Mouse (Mus musculus) forebrain, embryonic 12.5 days (tissue): ENCODE measurements around the gene Ren1. TPM values are rescaled to one million over a fixed set of nuclear protein-coding genes. Genes with fewer than 3 reads are reported as not detected.

ENCODE experiments used
- ATAC-seq: fragments of 200-750 bp; cut with Nextera tagmentation; 2 replicates; pipeline ENCODE4 v1.8.0; 2017; ENCODE audit warnings: moderate TSS enrichment; ENCODE audit not compliant: low FRiP score
- H3K27ac ChIP-seq: fragments of 300-500 bp; sonication (generic); 2 replicates; pipeline ENCODE4 v1.5.1; 2016; ENCODE audit warnings: mild to moderate bottlenecking
- H3K27me3 ChIP-seq: fragments of 300-500 bp; sonication (generic); 2 replicates; pipeline ENCODE4 v1.6.1; 2016; ENCODE audit warnings: mild to moderate bottlenecking
- H3K36me3 ChIP-seq: fragments of 300-500 bp; sonication (generic); replicated peaks from 2 replicates; pipeline ENCODE4 v1.6.1; 2016; ENCODE audit warnings: mild to moderate bottlenecking
- H3K4me1 ChIP-seq: fragments of 300-500 bp; sonication (generic); 2 replicates; pipeline ENCODE4 v1.6.1; 2016
- H3K4me2 ChIP-seq: fragments of 300-500 bp; sonication (generic); 2 replicates; pipeline ENCODE4 v1.6.1; 2016; ENCODE audit warnings: mild to moderate bottlenecking, moderate library complexity
- H3K4me3 ChIP-seq: fragments of 300-500 bp; sonication (generic); replicated peaks from 2 replicates; pipeline ENCODE4 v1.5.1; 2016; ENCODE audit warnings: mild to moderate bottlenecking
- H3K9ac ChIP-seq: fragments of 300-500 bp; sonication (generic); 2 replicates; pipeline ENCODE4 v1.6.1; 2016; ENCODE audit warnings: mild to moderate bottlenecking
- H3K9me3 ChIP-seq: fragments of 300-500 bp; sonication (generic); 2 replicates; pipeline ENCODE4 v1.6.1; 2016
- WGBS: fragments of 180-500 bp; shearing (Covaris S2); methylation state at CpG from one replicate; pipeline ENCODE4 v1.1.7; 2016; 5-methylcytosine and 5-hydroxymethylcytosine counted together
- polyA plus RNA-seq: library from polyadenylated mRNA; unstranded; fragments of >200 nt; fragmentation: Nextera tagmentation; extraction: Ambion mirVana; gene quantifications from 2 replicates; pipeline ENCODE4 v1.2.1, GENCODE M21; 2016

Ren1 gene
- not detected in 2 replicates for polyA plus RNA-seq

DNA sequence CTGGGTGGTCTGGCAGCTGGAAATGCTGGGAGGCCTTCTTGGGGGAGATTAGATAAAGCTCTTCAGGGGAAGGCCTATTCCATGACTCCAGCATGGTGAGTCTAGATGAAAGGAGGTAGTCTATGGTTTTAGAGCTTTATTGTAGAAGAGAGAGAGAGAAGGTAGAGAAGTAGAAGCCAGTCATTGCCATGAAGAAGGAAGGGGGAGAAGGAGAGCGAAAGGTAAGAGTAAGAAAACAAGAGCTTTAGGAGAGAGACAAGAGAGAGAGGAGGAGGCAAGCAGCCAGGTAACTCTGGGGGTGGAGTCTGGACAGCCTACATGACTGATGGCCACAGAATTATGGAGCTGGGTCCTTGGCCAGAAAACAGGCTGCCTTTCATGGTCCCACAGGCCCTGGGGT lies at the start of gene Ren1:
TSS of gene Ren1 (plus strand) at position 301 of the 400 bp plus-strand sequence.
- Histone ChIP-seq H3K27me3 (peaks cover 16% of the 10 kb centered on the region), H3K27ac (no peak within 1 kb of the TSS), H3K4me1 (peaks cover 6% of the 10 kb centered on the region), H3K4me3 (no peak within 1 kb of the TSS), H3K36me3 (no peaks in the 10 kb centered on the region), H3K9ac (no peak within 1 kb of the TSS), H3K9me3 (no peaks in the 10 kb centered on the region), H3K4me2 (no peak within 1 kb of the TSS)
- 92% methylated on average over 1 of the region's 1 CpGs for WGBS
- no peak for ATAC-seq

DNA sequence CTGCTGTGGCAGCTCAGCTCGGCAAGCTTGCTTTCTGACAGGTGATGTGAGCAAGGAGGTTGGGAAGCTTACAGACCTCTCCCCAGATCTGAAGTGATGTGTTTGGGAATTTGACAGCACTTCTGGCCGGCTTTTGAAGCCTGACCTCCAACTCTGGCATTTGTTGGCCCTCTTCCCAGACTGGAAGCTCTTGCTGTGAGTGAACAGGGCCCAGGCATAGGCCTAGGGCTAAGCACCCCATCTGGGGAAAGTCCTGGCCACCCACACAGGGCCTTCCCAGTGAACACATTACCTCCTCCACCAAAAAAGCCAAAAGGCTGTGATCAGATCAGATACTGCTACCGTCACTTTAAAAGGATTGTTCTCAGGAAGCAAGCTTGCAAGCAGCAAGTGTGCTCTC lies 47.8 kb upstream of the Ren1 start:
- no peak overlapping the region for H3K4me3 ChIP-seq
- no peak overlapping the region for H3K9ac ChIP-seq
- H3K4me1 ChIP-seq = peaks cover 9% of the 10 kb centered on the region
- WGBS = 46% methylated on average over 3 of the region's 3 CpGs
- H3K9me3 ChIP-seq = no peaks in the 10 kb centered on the region
- H3K27ac ChIP-seq = 0 out of 2 replicates have a peak overlapping the region, but pooled peaks have one; percentile 21
- peaks cover 15% of the 10 kb centered on the region for H3K36me3 ChIP-seq
- no peak for ATAC-seq
- peaks cover 9% of the 10 kb centered on the region; the same call in 1 of the 2 replicates for H3K27me3 ChIP-seq
- no peak overlapping the region for H3K4me2 ChIP-seq

DNA sequence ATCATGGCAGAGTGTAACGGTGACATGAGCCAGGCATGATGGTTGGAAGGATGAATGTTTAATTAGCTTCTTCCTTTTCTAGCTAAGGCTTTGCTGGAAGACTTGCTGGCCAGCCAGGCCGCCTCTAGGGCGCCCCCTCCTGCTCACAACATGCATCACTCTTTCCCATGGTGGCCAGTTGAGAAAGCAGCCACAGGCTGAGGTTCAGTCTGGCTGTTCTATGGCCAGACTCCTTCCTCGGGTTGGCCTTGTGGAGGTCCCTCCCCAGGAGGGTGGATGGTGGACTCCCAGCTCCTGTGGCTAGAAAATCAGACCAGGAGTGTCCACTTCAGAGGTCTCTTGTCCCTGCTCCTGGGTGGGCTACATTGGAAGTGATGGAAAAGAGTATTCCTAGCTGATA lies 43.5 kb upstream of the Ren1 start:
- WGBS = 4% methylated on average over 4 of the region's 4 CpGs
- H3K9ac ChIP-seq = no peak overlapping the region
- no peak overlapping the region for H3K27ac ChIP-seq
- H3K4me3 ChIP-seq = no peak overlapping the region
- no peak overlapping the region for H3K4me2 ChIP-seq
- peak; percentile 58; the same call in 1 of the 2 replicates for ATAC-seq
- H3K4me1 ChIP-seq = peaks cover 10% of the 10 kb centered on the region; the same call in 1 of the 2 replicates
- H3K27me3 ChIP-seq = peaks cover 7% of the 10 kb centered on the region; the same call in 1 of the 2 replicates
- no peaks in the 10 kb centered on the region for H3K36me3 ChIP-seq
- H3K9me3 ChIP-seq = no peaks in the 10 kb centered on the region

DNA sequence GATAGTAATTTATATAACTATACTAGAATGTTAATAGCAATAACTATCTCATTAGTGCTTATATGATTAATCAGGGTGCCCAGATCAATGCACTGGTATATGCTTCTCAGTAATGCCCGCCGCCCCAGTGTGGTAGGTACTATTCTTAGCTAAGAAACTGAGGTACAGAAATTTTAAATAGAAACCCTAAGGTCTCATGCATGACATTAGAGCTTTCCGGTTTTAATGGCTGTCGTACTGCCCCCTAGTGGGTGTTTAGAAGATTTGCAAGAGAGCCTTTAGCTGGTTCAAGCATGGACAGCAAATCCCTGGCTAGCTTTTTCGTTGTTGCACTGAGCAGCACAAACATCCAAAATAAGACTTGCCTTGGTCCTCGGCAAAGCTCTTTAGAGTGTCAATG lies 43.0 kb upstream of the Ren1 start:
- no peaks in the 10 kb centered on the region for H3K36me3 ChIP-seq
- no peak overlapping the region for H3K4me3 ChIP-seq
- no peak overlapping the region for H3K4me2 ChIP-seq
- no peak overlapping the region for H3K9ac ChIP-seq
- H3K4me1 ChIP-seq = peaks cover 15% of the 10 kb centered on the region
- peaks cover 7% of the 10 kb centered on the region; the same call in 1 of the 2 replicates for H3K27me3 ChIP-seq
- no peak overlapping the region for H3K27ac ChIP-seq
- ATAC-seq = peak; percentile 55
- WGBS = 16% methylated on average over 6 of the region's 6 CpGs
- H3K9me3 ChIP-seq = no peaks in the 10 kb centered on the region

DNA sequence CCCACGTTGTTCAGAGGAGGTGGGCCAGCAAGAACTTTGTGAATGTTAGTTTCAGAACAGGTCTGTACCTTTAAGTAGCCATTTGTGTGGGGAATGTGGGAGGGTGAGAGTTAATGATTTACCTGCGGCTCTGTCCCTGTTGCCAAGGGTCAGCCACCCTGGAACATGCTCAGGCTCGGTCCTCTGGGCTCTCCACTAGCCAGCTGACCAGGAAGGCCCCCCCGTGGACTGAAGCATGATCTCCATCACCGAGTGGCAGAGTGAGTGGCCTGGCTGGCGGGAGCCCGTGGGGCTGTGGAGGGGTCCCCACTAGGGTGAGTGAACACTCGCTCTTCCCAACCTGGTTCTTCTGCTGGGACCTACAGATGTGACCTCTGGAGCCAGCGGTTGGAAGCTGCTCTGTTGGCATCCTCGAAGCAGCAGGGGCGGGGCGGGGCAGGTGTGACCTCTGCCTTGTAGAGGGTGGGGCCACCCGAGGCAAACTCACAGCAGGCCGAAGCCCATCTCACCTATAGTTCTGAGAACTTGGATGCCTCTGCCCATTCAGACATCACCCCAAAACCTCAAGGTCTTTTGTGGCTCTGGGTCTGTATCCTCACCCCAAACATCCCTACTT lies 40.5 kb upstream of the Ren1 start, which contains the start of gene Golt1a:
TSS of gene Golt1a (plus strand) at position 149 of the 616 bp plus-strand sequence.
- WGBS = 77% methylated on average over 14 of the region's 14 CpGs
- Histone ChIP-seq H3K4me2 (no peak within 1 kb of the TSS), H3K27ac (no peak within 1 kb of the TSS), H3K4me1 (peaks cover 19% of the 10 kb centered on the region), H3K9ac (no peak within 1 kb of the TSS), H3K9me3 (no peaks in the 10 kb centered on the region), H3K36me3 (no peaks in the 10 kb centered on the region), H3K4me3 (no peak within 1 kb of the TSS), H3K27me3 (peaks cover 12% of the 10 kb centered on the region; the same call in 1 of the 2 replicates)
- ATAC-seq = no peak

DNA sequence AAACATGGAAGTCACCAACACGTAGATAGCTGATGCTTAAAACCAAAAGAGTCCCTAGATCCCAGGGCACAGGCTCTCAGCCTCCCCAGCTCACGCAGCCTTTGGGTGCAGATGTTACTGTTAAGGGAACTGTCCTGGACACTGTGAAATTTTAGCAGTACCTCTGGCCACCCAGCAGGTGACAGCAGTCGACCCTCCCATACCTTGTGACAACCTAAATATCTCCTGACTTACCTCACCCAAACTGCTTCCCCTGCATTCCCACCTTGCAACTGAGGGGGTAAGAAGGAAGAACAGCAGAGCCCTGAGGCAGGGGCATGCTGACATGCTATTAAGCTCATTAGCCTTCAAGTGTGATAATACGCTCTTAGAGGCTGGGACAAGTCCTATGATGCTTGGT lies 39.1 kb upstream of the Ren1 start:
- Histone ChIP-seq H3K4me1 (peaks cover 19% of the 10 kb centered on the region), H3K4me2 (no peak overlapping the region), H3K27ac (no peak overlapping the region), H3K9ac (no peak overlapping the region), H3K9me3 (no peaks in the 10 kb centered on the region), H3K4me3 (no peak overlapping the region), H3K36me3 (no peaks in the 10 kb centered on the region), H3K27me3 (peaks cover 12% of the 10 kb centered on the region; the same call in 1 of the 2 replicates)
- WGBS = 65% methylated on average over 4 of the region's 4 CpGs
- no peak for ATAC-seq

DNA sequence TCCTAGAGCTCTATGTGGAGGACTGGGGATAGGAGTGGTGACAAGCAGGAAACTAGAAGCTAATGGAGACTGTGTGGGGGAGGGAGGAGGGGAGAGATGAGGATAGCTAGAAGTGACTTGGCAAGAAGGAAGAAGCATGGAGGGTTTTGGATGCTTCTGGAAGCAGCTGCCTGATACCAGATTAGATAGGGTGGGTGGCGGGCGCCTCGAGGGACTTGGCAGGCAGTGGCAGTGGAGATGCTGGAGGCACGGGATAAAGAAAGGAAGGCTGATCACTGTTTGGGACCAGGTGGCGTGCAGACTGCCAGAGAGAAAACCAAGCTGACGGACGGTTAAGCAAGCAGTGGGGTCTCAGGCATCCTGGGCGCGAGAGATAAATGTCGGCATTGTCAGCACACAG lies 38.4 kb upstream of the Ren1 start:
- peaks cover 12% of the 10 kb centered on the region; the same call in 1 of the 2 replicates for H3K27me3 ChIP-seq
- H3K4me3 ChIP-seq = no peak overlapping the region
- no peak overlapping the region for H3K4me2 ChIP-seq
- H3K36me3 ChIP-seq = no peaks in the 10 kb centered on the region
- 27% methylated on average over 10 of the region's 10 CpGs for WGBS
- H3K4me1 ChIP-seq = peaks cover 16% of the 10 kb centered on the region
- ATAC-seq = 0 out of 2 replicates have a peak, but pooled peaks have one; percentile 19
- H3K9ac ChIP-seq = no peak overlapping the region
- H3K9me3 ChIP-seq = no peaks in the 10 kb centered on the region
- 0 out of 2 replicates have a peak overlapping the region, but pooled peaks have one; percentile 10 for H3K27ac ChIP-seq

DNA sequence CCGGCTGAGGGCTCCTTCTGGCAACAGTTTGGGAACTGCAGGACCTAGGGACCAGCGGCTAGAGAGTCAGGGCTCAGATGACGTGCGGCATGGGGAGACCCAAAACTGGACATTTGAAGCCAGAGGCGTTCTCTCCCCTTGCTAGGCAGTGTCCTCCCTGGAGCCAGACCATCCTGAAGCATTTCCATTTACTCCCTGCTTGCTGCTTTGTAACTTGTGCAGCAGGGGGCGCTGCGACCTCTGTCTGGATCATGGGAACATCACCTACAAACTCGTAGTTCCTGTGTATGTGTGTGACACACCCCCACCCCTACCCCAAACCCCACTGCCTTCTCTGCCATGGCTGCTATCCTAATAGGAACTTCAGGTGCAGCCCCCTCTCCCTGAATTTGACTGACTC lies 35.9 kb upstream of the Ren1 start:
- WGBS = 21% methylated on average over 8 of the region's 8 CpGs
- Histone ChIP-seq H3K4me1 (peaks cover 15% of the 10 kb centered on the region), H3K27ac (no peak overlapping the region), H3K9me3 (no peaks in the 10 kb centered on the region), H3K4me3 (no peak overlapping the region), H3K36me3 (no peaks in the 10 kb centered on the region), H3K9ac (no peak overlapping the region), H3K27me3 (peaks cover 12% of the 10 kb centered on the region; the same call in 1 of the 2 replicates), H3K4me2 (no peak overlapping the region)
- no peak for ATAC-seq

DNA sequence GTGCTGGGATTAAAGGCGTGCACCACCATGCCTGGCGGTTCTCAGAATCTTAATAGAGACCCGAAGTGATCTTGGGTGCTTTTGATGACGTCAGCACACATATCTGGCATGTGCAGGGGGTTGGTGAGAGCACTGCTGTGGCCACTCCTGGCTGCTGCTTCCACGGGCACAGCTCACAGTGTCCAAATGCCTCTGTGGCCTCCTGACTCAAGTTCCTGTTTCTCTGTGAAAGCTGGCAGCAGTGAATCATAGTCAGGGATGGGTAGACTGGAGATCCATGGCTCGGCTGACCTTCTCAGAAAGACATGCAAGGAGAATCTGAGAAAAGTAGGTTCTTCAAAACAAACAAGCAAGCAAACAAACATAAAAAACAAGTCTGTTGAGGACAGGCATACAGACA lies 34.5 kb upstream of the Ren1 start:
- no peak overlapping the region for H3K4me2 ChIP-seq
- WGBS = 85% methylated on average over 6 of the region's 6 CpGs
- no peak for ATAC-seq
- H3K9ac ChIP-seq = no peak overlapping the region
- no peaks in the 10 kb centered on the region for H3K9me3 ChIP-seq
- H3K27ac ChIP-seq = no peak overlapping the region
- peaks cover 15% of the 10 kb centered on the region for H3K4me1 ChIP-seq
- peaks cover 15% of the 10 kb centered on the region; the same call in 1 of the 2 replicates for H3K27me3 ChIP-seq
- H3K36me3 ChIP-seq = no peaks in the 10 kb centered on the region
- H3K4me3 ChIP-seq = no peak overlapping the region

DNA sequence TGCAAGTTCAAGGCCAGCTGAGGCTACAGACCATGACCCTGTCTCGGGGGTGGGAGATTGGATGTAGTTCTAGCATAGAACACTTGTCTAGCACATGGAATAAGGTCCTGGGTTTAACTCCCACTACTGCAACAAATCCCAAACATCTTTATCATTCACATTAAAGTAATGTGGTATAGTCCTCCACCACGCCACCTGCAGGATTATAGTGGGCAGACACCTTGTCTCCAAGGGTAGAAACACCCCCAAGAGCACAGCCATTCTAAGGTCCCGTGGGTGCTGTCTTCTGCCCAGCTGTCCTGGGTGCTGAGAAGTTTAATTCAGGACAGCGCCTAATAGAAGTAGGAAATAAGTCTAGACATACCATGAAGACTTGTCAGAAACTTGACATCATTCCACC lies 33.7 kb upstream of the Ren1 start:
- no peaks in the 10 kb centered on the region for H3K9me3 ChIP-seq
- 86% methylated on average over 4 of the region's 4 CpGs for WGBS
- peaks cover 12% of the 10 kb centered on the region for H3K4me1 ChIP-seq
- H3K9ac ChIP-seq = no peak overlapping the region
- H3K4me2 ChIP-seq = no peak overlapping the region
- H3K4me3 ChIP-seq = no peak overlapping the region
- no peaks in the 10 kb centered on the region for H3K36me3 ChIP-seq
- no peak overlapping the region for H3K27ac ChIP-seq
- peaks cover 9% of the 10 kb centered on the region; the same call in 1 of the 2 replicates for H3K27me3 ChIP-seq
- ATAC-seq = no peak

DNA sequence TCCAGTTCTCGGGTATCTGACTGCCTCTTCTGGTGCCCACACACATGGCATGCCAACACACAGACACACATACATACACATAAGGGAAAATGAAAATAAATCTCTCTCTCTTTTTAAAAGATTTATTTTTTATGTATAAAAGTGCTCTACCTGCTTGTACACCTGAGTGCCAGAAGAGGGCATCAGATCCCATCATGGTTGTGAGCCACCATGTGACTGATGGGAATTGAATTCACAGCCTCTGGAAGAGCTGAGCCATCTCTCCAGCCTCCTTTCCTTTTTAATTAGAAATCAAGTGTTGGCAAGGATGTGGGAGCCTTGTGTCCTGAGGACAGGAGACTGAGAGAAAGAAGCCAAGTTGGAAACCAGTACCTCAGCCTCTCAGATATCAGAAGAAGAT lies 33.2 kb upstream of the Ren1 start:
- H3K4me2 ChIP-seq = no peak overlapping the region

DNA sequence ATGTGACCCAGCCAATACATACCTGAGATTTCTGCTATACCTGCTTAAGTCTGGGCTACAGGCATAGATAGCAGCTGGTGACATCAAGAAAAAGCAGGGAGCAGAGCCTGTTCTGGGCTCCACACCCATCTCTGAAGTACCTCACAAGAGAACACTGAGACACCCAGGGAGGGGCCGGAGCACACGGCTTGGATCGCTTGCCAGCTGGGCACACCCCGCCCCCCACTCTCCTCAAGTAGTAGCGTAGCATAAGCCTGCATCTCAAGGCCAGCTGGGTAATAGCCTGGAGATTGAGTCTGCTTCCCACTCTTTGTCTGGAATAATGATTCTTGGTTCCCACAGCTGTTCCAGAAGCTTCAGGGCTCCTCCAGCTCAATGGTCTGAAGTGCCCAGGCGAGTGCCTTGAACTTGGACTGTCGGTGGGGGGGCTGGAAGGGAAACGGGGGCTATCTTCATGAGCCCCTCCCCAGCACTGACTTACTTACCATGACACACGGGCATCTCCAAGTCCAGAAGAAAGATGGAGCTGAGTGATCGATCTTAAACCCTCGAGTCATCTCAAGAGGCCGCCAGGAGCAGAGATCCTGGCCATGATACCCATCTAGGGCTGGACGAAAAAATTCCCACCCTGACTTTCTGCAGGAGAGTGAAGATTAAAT lies 28.9 kb upstream of the Ren1 start, which contains the start of gene Kiss1:
TSS of gene Kiss1 (plus strand) at position 609 of the 659 bp plus-strand sequence.
- Histone ChIP-seq H3K4me2 (no peak within 1 kb of the TSS), H3K4me1 (no peaks in the 10 kb centered on the region), H3K9ac (no peak within 1 kb of the TSS), H3K27ac (no peak within 1 kb of the TSS), H3K27me3 (peaks cover 4% of the 10 kb centered on the region; the same call in 1 of the 2 replicates), H3K9me3 (no peaks in the 10 kb centered on the region), H3K36me3 (no peaks in the 10 kb centered on the region), H3K4me3 (no peak within 1 kb of the TSS)
- 81% methylated on average over 13 of the region's 13 CpGs for WGBS
- no peak for ATAC-seq

More for the DNA sequence above, 33.2 kb upstream of the Ren1 start:
- H3K4me1 ChIP-seq = peaks cover 6% of the 10 kb centered on the region
- no peak overlapping the region for H3K4me3 ChIP-seq
- peaks cover 9% of the 10 kb centered on the region; the same call in 1 of the 2 replicates for H3K27me3 ChIP-seq
- no peaks in the 10 kb centered on the region for H3K36me3 ChIP-seq
- no peak for ATAC-seq
- no peaks in the 10 kb centered on the region for H3K9me3 ChIP-seq
- H3K27ac ChIP-seq = no peak overlapping the region
- WGBS = 88% methylated on average over 1 of the region's 1 CpGs
- no peak overlapping the region for H3K9ac ChIP-seq
